Mouse (Mus musculus): ENCODE data around the gene Gapvd1.

GRCm38 (mm10) chr2:34800371-34800770 lies 45.3 kb upstream of the Gapvd1 start:
- TF ChIP-seq CTCF (IDR thresholded peaks at IDR 0.05; ENCODE audit: borderline replicate concordance, control insufficient read depth, extremely low read depth, insufficient read depth, low read length, poor library complexity) (no peak), POLR2A (IDR thresholded peaks at IDR 0.05; ENCODE audit: control insufficient read depth, extremely low read depth, insufficient read depth, low read length, poor library complexity) (no peak)
